Mouse (Mus musculus): ENCODE measurements around the gene Emc8.

The Emc8 gene

GRCm38 (mm10) chr8:120668374-120668905, at the start of gene Emc8:
Gene Emc8 (minus strand): TSS chr8:120668573.
- DNase-seq (ENCODE audit: low read depth), result no peak

GRCm38 (mm10) chr8:120715996-120716680, 47.8 kb upstream of the Emc8 start:
- DNase-seq (ENCODE audit: low read depth), result no peak

- no peak for DNase-seq (ENCODE audit: low read depth)
These were observed 46.8 kb upstream of the Emc8 start for GRCm38 (mm10) chr8:120715200-120715599.

GRCm38 (mm10) chr8:120709176-120709575, 40.8 kb upstream of the Emc8 start:
- no peak for DNase-seq (ENCODE audit: low read depth)

GRCm38 (mm10) chr8:120706193-120706592, 37.8 kb upstream of the Emc8 start:
- DNase-seq (ENCODE audit: low read depth), result no peak

- no peak for DNase-seq (ENCODE audit: low read depth)
These were observed 36.8 kb upstream of the Emc8 start for GRCm38 (mm10) chr8:120705163-120705562.

- no peak for DNase-seq (ENCODE audit: low read depth)
These were observed 35.8 kb upstream of the Emc8 start for GRCm38 (mm10) chr8:120704203-120704602.

GRCm38 (mm10) chr8:120701758-120702465, 33.5 kb upstream of the Emc8 start:
- no peak for DNase-seq (ENCODE audit: low read depth)

GRCm38 (mm10) chr8:120700053-120700452, 31.7 kb upstream of the Emc8 start:
- DNase-seq (ENCODE audit: low read depth), result no peak

- no peak for DNase-seq (ENCODE audit: low read depth)
These were observed 31.2 kb upstream of the Emc8 start for GRCm38 (mm10) chr8:120699565-120699964.

- DNase-seq (ENCODE audit: low read depth), result no peak
These were observed 30.7 kb upstream of the Emc8 start for GRCm38 (mm10) chr8:120699079-120699478.

- DNase-seq (ENCODE audit: low read depth), result no peak
These were observed 30.1 kb upstream of the Emc8 start for GRCm38 (mm10) chr8:120698426-120698825.

GRCm38 (mm10) chr8:120697979-120698272, 29.6 kb upstream of the Emc8 start:
- DNase-seq (ENCODE audit: low read depth), result no peak

GRCm38 (mm10) chr8:120697154-120697978, 29.0 kb upstream of the Emc8 start:
- DNase-seq (ENCODE audit: low read depth), result no peak

- DNase-seq (ENCODE audit: low read depth), result no peak
These were observed 28.2 kb upstream of the Emc8 start for GRCm38 (mm10) chr8:120696401-120697153.

- DNase-seq (ENCODE audit: low read depth), result no peak
These were observed 25.6 kb upstream of the Emc8 start for GRCm38 (mm10) chr8:120693861-120694493.

- no peak for DNase-seq (ENCODE audit: low read depth)
These were observed 24.6 kb upstream of the Emc8 start for GRCm38 (mm10) chr8:120692934-120693333.

GRCm38 (mm10) chr8:120688511-120688910, 20.1 kb upstream of the Emc8 start:
- no peak for DNase-seq (ENCODE audit: low read depth)

- no peak for DNase-seq (ENCODE audit: low read depth)
These were observed 19.4 kb upstream of the Emc8 start for GRCm38 (mm10) chr8:120687786-120688185.

GRCm38 (mm10) chr8:120686576-120686975, 18.2 kb upstream of the Emc8 start:
- no peak for DNase-seq (ENCODE audit: low read depth)

- no peak for DNase-seq (ENCODE audit: low read depth)
These were observed 17.7 kb upstream of the Emc8 start for GRCm38 (mm10) chr8:120686051-120686450.
